Mouse (Mus musculus): ENCODE data around the gene Gm20683.

Gene Gm20683

DNA sequence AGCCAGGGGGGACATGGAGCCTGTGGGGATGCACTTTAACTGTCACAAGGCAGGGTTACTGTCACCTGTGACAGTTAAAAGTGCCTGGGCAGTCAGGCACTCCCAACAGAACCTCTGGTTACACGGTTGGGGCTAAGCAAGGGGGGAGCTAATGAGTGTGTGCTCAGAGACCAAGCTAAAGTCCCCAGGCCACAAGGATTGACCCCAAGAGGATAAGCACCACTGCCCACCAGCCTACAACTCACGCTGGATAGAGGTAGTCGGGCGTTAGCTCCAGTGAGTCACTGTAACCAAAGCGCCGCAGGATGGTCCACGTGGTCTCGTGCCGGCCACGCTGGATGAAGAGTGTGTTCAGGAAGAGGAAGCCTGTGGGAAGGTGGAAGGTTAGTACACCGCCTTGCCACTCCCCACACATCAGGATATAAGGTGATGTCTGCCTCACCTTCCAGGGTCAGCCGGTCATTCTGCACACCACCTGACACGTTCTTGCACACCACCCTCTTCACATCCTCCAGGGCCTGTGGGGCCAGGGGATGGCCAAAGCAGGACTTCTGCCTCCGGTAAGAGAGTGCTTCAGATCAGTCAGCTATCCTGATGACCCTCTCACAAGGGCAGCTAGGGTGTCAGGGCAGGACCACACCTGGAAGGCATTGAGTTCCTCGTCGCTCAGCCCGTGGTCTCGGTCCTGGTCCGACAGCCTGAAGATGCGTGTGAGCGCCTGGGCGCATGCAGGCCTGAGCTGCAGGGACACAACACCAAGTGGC, at the start of gene Gm20683:
TSS of gene Gm20683 (minus strand) at position 647 of the 764 bp plus-strand sequence.
- no peak for DNase-seq (ENCODE audit: low read depth)

DNA sequence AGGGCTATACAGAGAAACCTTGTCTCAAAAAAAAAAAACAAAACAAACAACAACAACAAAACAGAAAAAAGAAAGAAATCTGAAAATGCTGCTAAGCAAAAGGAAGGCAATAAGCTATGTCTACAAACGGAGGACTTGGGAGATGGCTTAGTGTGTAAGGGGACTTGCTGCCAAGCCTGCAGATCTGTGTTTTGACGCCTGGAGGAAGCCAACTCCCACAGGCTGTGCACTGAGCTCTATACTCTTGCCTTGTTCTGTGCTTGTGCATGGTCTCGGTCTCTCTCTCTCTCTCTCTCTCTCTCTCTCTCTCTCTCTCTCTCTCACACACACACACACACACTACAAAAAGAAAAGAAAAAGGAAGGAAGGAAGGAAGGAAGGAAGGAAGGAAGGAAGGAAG, 47.3 kb upstream of the Gm20683 start:
- no peak for DNase-seq (ENCODE audit: low read depth)

DNA sequence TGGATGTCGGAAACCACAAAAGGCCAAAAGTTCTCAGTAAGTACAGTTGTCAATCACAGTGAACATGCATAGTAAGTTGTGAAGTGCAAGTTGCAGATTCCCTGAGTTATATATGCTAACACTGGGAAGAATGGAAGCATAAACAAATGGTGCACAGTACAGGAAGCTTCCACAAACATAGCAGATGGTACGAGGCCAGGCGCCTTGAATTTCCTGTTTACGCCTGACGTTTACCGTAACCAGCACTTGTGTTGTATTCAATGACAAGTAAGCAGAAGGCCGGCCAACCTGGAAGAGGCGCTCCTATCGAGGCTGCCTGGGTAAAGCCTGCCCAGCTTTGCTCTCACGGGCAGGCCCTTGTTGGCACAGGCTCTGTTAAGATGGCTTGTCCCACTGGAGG, 45.9 kb upstream of the Gm20683 start:
- peak; percentile 43 for DNase-seq (ENCODE audit: low read depth)

DNA sequence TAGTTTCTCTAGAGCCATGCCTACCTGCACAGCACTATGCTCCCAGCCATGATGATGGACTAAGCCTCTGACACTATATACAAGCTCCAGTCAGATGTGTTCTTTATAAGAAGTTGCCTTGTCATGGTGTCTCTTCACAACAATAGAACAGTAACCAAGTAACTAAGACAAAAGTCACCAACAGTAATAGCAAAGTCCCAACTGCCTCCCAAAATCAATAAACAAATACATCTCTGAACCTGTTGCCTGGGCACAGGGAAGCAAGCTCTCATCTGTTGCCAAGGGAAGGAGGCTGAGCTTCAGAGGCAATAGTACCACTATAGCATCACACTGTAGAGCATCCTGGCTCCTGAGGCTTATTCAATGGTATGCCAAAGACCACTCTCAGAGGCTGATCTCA, 45.2 kb upstream of the Gm20683 start:
- DNase-seq (ENCODE audit: low read depth) = no peak

DNA sequence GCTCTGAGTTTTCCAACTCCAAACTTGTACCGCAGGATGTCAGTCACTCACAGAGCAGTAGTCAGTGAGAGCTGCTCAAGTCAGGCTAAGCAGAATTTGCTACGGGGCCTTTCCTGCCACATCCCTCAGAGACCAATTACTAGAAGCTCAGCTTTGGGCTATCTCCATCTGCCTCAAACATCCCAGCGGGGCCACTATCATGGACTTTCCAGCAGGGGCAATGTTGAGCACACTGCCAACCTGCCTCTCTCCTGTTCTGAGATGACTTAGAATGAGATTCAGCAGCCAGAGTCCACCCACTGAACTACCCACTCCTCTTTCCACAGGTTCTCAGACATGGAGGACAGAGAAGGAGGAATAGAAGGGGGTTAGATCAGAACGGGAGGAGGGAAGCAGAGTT, 44.1 kb upstream of the Gm20683 start:
- peak; percentile 61 for DNase-seq (ENCODE audit: low read depth)

DNA sequence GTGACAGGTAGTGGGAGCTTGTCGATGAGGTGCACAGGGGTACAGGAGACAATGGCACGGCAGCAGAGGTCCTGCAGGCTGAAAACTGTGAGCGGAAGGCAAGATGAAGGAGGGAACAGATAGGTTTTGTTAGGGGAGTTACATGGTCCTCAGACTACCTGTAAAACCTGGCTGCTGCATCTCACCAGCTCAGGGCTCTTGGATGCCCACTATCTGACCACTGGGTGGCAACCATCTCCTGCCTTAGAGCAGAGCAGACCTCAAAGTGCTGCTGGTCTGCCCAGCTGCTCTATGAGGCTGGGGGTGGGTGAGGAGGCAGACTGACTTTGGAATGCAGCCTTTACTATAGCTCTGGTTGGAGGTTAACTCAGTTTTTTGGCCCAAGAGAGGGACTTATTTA, 42.3 kb upstream of the Gm20683 start:
- DNase-seq (ENCODE audit: low read depth) = no peak

DNA sequence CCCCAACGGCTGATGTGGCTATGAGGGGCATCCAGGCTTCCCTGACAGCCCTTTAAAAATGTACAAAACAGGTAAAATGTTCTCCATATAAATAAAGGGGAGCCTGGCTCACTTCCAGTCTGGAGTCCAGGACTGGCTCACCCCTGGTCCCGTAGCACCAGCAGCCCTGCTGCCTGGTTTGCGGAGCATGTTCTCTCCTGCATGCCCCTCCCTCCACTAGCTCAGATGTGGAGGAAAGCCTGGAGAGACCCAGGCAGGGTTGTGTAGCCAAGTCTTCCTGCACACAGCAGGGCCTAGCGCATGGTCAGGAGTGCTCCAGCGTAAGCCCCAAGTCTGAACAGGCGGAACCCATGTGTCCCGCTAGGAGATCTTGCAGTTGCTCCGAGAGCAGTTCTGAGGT, 41.7 kb upstream of the Gm20683 start:
- DNase-seq (ENCODE audit: low read depth) = no peak

DNA sequence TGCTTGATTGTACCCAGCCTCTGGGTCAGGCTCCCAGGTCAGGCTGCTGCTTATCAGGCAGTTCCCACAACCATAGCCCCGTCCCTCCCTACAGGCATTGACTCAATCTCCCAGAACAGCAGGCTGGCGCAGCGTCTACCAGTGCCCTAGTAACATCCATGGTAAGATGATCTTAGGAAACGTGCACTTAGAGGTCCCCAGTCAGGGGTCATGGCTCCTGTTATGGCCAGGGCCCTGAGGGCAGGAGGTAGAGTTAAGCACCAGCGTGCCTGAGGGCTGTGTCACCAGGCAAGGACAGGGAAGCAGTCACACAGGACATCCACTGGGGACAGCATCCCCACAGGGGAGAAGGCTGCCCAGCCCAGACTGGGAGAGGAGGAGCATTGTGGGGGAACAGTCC, 40.7 kb upstream of the Gm20683 start:
- DNase-seq (ENCODE audit: low read depth) = no peak

DNA sequence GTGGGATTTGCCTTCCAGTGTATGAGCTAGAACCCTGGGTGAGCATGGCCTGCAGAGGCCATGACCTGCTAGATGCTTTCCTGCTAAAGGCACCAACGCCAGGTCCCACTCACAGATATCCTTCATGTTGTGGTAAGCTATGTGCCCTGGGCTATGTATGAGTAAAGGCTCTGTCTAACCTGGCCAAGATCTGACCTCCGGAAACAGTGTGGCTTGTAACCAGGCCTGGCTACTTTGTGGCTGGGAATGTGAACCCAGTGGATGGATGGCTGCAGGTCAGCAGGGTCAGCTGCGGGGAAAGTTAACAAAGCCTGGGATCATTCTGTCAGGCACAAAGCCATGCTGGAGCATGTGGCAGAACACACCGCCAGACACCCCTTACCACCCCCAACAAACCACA, 40.1 kb upstream of the Gm20683 start:
- DNase-seq (ENCODE audit: low read depth) = no peak

DNA sequence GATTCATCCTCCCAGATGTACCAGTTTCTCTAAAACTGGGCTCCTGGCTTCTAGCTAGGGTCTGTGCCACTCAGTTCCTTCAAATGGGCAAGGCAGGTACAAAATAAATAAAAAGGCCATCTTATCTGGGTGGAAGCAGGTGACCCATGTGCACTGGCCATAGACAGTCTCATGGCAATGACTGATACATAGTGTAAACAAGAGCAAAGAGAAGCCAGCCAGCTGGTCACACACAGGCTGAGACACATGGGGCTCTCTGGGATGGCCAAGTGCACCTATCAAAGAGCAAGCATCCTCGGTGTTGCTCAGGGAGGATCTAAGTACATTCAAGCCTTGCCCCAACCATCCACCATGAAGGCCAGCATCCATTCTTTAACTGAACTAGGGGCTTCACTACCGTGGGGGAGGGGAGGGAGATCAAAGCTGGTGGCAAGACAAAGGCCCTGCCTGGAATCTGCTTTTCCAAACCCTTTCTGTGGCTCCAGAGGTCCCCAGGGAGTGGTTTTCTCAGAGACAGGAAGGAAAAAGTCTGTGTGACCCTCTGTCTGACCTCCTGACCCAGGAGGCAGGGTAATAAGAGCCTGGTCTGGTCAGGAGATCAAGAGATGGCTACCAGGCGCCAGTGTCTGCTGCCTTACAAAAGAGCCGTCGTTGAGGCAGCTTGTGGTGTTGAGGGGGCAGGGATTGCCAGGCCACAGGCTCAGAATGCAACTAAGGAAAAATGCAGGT, 39.5 kb upstream of the Gm20683 start:
- no peak for DNase-seq (ENCODE audit: low read depth)

DNA sequence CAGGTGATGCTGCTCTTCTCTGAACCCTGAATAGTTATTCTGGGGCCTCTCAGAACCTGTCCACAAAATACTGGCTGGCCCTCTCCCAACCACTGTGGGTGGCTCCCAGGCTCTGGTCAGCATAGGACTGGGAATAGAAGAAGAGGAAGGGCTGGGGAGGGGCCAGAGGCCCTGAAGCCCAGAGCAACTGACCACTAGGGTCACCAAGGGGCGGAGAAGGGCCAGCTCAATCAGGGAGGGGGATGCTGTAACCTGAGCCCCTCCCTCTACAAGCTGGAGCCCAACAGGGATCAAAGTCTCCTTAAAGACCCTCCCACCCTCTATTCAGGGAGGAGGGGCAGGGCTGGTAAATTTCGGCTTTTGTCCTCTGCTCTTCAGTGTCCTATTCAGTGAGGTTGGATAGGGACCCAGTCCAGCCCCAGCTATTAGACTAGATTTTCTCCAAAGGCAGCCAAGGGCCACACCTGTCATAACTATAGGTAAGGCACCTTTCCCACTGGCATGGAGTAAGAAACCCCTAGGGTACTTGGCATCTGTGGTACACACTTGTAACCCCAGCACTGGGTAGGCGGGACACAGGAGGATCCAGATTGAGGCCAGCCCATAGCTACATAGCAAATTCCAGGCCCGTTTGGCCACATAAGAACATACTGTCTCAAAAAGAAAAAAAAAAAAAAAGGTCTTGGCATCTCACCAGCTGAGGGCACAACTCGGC, 38.8 kb upstream of the Gm20683 start, which contains the start of gene Wfikkn1:
TSS of gene Wfikkn1 (minus strand) at position 663 of the 715 bp plus-strand sequence.
- no peak for DNase-seq (ENCODE audit: low read depth)

DNA sequence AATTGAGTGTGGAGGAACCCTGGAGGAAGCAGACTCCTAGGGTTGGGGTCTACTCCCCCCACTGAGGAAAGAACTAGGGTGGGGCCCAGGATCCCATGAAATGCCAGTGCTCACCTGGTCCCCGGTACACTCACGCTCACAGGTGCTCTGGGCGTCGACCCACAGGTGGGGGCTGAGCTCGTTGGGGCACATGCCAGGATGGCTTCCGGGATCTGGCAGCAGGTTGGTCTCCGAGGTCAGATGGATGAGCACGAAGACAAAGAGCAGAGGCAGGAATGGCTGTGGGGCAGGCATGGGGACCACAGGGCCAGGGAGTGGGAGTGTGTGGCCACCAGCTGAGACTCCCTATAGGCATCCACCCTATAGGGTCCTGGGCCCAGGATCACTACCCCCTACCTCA, 38.2 kb upstream of the Gm20683 start:
- no peak for DNase-seq (ENCODE audit: low read depth)

DNA sequence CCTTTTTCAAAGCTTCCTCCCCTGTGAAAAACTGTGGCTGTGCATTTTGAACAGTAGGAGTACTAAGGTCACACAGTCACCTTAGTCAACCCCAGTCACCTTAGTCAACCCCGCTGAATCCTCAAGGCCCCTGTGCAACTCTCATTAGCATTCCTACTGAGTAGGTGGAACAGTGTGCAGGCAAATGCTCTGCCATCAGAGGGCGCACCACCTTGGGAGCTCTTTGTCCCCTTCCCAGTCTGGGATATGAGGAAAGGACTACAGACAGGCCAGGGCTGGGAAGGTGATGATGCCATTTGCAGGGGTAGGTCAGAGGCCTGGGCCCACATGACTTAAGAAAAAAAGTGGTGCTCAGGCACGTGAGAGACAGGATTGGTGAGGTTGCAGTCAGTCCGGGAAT, 37.7 kb upstream of the Gm20683 start:
- no peak for DNase-seq (ENCODE audit: low read depth)

DNA sequence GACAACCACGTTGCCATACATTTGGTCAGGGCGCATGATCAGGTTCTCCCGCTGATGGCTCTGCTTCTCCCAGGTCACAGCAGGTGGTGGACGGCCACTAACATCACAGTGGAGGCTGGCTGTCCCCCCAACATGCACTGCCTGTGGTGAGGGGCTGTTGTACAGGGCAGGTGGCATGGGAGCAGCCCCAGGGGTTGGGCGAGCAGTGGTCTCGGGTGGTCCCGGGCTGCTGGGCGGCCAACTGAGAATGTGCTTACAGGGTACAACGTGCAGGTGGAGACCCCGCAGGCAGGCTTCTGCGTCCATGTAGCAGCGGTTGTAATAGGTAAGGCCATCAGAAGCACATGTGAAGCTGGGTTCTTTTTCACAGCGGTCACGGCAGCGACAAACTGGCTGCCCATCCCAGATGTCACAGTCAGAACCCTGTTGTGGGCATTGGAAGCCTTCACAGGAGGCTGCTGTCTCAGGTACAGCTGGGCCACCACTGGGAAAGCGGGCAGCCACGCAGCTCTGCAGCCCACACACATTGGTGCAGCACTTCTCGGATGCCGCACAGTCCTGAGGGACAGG, 37.1 kb upstream of the Gm20683 start:
- DNase-seq (ENCODE audit: low read depth) = no peak

DNA sequence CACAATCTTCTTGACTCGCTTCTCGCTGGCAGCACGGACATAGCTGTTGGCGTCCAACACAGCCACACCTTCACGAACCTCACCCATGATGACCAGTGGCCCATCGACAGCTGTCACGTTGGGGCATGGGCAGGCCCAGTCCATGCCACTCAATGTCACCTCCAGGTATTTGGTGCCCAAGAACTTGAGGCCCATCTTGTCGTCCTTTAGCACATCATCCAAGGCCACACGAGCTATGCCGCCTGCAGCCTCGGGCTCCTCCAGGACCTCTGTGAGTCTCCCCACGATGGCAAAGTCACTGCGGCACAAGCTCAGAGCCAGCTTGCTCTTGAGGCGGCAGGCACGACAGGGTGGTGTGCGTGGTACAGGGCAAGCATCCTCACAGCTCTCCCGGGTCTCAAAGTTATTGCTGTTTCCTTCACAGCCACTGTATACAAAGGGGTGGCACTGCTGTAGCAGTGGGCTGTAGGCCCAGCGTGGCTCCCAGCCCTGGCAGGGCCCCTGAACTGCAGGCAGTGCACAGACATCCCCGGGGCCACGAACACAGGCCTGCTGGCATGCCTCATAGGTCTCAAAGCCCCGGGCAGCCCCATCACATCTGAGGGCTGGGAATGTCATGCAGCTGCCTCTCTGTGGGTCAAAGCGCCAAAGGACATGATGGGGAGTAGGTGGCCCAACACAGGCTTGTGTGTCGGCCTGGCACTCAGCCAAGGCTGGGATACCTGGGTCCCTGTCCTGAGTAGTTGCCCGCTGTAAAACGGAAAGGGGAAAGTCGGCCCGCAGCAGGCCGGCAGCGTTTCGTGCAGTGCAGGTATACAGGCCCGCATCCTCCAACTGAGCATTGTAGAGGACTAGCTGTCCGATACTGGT, 36.4 kb upstream of the Gm20683 start:
- DNase-seq (ENCODE audit: low read depth) = no peak

DNA sequence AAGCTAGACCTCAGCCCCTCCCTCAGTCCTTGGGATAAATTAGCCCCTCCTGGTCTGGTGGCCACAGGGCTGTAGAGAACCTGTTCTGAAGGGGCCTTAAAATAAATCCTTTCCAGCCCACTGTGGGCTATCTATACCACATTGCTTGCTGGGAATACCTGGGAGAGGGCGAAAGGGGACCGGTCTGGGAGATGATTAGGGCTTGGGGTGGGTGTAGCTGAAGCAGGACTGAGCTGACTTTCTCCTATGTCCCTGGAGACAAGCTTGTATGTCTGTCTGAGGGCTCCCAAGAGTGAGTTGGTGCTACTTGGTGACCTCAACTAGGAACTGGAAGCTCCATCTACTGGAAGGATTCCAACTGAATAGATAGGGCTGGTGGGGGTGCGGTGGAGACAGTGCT, 35.5 kb upstream of the Gm20683 start:
- DNase-seq (ENCODE audit: low read depth) = no peak

DNA sequence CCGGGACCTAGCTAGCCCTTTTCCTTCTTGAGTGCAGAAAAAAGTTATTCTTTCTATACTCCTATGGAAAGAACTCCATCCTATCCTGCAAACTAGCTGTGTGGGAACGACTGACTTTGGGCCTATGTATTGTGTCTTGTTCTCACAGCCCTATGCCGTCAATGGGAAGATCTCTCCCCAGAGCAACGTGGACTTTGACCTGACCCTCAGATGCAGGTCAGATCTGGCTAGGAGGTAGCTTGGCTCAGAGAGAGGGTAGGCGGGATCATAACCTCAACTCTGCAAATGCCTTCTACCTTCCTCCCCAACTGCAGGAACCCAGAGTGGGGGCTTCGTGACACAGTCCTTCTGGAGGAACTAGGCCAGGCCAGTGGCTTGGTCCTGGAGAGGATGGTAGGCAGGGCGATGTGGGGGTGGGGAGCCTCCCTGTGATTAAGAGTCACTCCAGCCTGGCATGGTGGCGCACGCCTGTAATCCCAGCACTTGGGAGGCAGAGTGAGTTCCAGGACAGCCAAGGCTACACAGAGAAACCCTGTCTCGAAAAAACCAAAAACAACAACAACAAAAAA, 34.9 kb upstream of the Gm20683 start:
- DNase-seq (ENCODE audit: low read depth) = no peak

DNA sequence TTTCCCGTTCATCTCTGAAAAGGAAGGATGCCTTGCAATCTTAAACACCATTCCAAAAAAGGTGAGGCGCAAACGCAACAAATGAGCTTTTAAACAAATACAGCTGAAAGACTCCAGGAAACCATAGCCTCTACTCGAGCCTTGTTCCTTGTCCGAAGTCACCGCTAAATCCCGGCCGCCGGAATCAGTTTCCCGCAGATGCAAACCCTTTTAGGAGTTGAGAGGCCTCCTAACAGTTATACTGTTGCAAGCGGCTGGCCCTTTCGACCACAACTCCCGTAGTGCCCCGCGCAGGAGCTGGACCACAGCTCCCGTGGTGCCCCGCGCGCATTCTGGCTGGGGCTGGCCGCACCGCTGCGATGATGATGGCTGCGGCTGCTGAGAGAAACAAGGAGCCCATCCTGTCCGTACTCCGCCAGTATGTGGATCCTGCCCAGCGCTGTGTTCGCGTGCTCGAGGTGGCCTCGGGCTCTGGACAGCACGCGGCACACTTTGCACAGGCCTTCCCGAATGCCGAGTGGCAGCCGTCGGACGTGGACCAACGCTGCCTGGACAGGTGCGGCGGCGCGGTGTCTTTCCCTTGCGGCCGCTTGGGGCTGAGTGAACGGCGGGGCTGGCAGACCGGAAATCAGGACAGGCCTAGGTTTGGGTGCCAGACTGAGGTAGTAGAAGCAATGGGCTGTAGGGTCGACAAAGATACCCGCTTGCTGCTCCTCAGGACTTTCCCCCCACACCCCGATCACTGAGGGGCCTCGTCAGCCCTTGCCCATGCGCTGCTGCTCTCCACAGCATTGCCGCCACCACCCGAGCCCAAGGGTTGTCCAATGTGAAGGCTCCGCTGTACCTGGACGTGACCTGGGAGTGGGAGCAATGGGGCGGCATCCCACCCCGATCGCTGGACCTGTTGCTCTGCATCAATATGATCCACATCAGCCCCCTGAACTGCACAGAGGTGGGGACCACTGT, 33.9 kb upstream of the Gm20683 start:
- peak; percentile 88 for DNase-seq (ENCODE audit: low read depth)

DNA sequence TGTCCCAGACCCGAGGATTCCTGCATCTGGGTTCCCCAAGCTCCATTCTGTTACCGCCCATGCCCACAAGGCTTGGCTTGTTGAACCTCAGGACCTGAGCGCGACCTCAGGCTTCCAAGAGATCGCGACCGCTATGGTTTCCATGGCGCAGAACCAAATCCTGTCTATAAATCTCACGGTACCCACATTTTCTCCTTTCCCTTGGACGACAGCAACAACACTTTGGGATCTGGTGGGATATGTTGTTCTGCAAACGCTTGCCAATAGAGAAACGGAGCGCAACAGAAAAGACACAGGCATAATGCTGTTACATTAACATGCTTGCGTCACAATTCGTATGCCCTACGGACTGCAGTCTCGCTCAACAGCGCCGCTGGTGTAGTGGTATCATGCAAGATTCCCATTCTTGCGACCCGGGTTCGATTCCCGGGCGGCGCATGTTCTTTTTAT, 33.2 kb upstream of the Gm20683 start, which contains the start of gene Mettl26:
TSS of gene Mettl26 (plus strand) at position 354 of the 450 bp plus-strand sequence.
- DNase-seq (ENCODE audit: low read depth) = peak; percentile 96

Measured in induced T-regulatory cell, adult 2 months (primary cell).